Mouse (Mus musculus) limb, embryonic 10.5 days (tissue): ENCODE measurements at regions not wholly inside any gene's neighbourhood (a gene's known extent, or its start where the extent isn't known, plus 50 kb on each side); places are given as distances from the start of the nearest gene placed in this dataset.
A peak's percentile ranks its signal among the peaks of the same experiment; 100 is the strongest.

Source experiments
- DNase-seq: peaks from one replicate; pipeline ENCODE4 v3.0.0-alpha.2; 2017; ENCODE audit warnings: low spot score
- H3K27ac ChIP-seq: fragments of 300-500 bp; sonication (generic); 2 replicates; pipeline ENCODE4 v1.5.1; 2016; ENCODE audit warnings: mild to moderate bottlenecking
- H3K27me3 ChIP-seq: fragments of 300-500 bp; sonication (generic); 2 replicates; pipeline ENCODE4 v1.6.1; 2016; ENCODE audit warnings: low read depth, mild to moderate bottlenecking; ENCODE audit not compliant: poor library complexity, severe bottlenecking
- H3K36me3 ChIP-seq: fragments of 300-500 bp; sonication (generic); 2 replicates; pipeline ENCODE4 v1.6.1; 2016; ENCODE audit warnings: mild to moderate bottlenecking, moderate library complexity
- H3K4me1 ChIP-seq: fragments of 300-500 bp; sonication (generic); 2 replicates; pipeline ENCODE4 v1.6.1; 2016
- H3K4me3 ChIP-seq: fragments of 300-500 bp; sonication (generic); 2 replicates; pipeline ENCODE4 v1.5.1; 2016; ENCODE audit warnings: mild to moderate bottlenecking, moderate library complexity
- H3K9me3 ChIP-seq: fragments of 300-500 bp; sonication (generic); replicated peaks from 2 replicates; pipeline ENCODE4 v1.6.1; 2016; ENCODE audit warnings: mild to moderate bottlenecking
- WGBS: fragments of 180-500 bp; shearing (Covaris S2); methylation state at CpG from one replicate; pipeline ENCODE4 v1.1.7; 2016; 5-methylcytosine and 5-hydroxymethylcytosine counted together

- Histone ChIP-seq H3K36me3 (no peaks in the 10 kb centered on the region), H3K4me1 (peaks cover 69% of the 10 kb centered on the region), H3K27me3 (no peaks in the 10 kb centered on the region), H3K27ac (peak overlapping the region; percentile 88), H3K9me3 (no peaks in the 10 kb centered on the region), H3K4me3 (no peak overlapping the region)
- DNase-seq, result peak; percentile 57
- WGBS, result 49% methylated on average over 15 of the region's 15 CpGs
Measured at GRCm38 (mm10) chr5:149338016-149338696, 73.4 kb upstream of the Medag start.

DNA sequence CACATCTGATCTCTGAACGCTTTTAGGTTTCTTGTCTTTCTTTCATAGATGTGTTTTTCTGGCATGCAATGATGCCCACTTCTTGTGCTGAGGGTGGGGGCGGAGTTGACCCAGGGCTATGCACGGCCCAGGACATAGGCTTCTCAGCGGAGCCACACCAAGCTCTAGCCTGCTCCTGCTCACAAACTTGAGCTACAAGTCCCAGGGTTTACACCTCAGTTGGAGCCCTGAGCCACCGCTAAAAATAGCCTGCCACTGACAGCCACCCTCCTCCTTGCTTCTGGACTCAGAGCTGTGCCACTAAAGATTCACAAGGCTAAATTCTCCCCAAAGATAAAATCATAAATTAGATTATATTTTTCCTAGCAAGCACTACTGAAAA lies 72.9 kb upstream of the Medag start:
- WGBS, result 46% methylated on average over 5 of the region's 5 CpGs
- Histone ChIP-seq H3K27ac (peak overlapping the region; percentile 88), H3K4me3 (no peak overlapping the region), H3K27me3 (no peaks in the 10 kb centered on the region), H3K4me1 (peaks cover 68% of the 10 kb centered on the region), H3K36me3 (no peaks in the 10 kb centered on the region), H3K9me3 (no peaks in the 10 kb centered on the region)
- DNase-seq, result no peak

- H3K4me3 ChIP-seq, result no peak overlapping the region
- peaks cover 58% of the 10 kb centered on the region for H3K4me1 ChIP-seq
- 86% methylated on average over 7 of the region's 7 CpGs for WGBS
- DNase-seq, result no peak
- no peaks in the 10 kb centered on the region for H3K36me3 ChIP-seq
- no peaks in the 10 kb centered on the region for H3K27me3 ChIP-seq
- H3K27ac ChIP-seq, result no peak overlapping the region
- no peaks in the 10 kb centered on the region for H3K9me3 ChIP-seq
Measured at GRCm38 (mm10) chr5:149340361-149340760, 71.2 kb upstream of the Medag start.

DNA sequence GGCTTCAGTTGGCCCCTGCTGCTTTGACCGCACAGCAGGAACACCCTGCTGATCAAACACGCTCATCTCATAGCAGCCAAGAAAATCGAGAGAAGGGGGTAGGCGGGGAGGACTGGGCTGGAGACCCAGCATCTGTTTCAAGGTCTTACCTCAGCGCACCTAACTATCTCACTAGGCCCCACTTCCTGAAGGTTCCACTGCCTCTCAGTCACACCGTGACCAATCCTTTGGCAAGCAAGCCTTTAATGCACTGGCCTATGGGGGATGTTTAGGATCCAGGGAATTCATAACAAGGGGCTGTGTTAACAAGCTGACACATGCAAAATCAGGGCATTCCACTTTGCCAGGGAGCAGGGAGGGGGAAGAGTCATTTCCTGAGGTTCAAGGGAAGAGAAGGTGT lies 70.1 kb upstream of the Medag start:
- Histone ChIP-seq H3K4me3 (no peak overlapping the region), H3K36me3 (no peaks in the 10 kb centered on the region), H3K9me3 (no peaks in the 10 kb centered on the region), H3K27ac (peak overlapping the region; percentile 74), H3K4me1 (peaks cover 47% of the 10 kb centered on the region), H3K27me3 (no peaks in the 10 kb centered on the region)
- DNase-seq, result no peak
- 69% methylated on average over 6 of the region's 6 CpGs for WGBS

DNA sequence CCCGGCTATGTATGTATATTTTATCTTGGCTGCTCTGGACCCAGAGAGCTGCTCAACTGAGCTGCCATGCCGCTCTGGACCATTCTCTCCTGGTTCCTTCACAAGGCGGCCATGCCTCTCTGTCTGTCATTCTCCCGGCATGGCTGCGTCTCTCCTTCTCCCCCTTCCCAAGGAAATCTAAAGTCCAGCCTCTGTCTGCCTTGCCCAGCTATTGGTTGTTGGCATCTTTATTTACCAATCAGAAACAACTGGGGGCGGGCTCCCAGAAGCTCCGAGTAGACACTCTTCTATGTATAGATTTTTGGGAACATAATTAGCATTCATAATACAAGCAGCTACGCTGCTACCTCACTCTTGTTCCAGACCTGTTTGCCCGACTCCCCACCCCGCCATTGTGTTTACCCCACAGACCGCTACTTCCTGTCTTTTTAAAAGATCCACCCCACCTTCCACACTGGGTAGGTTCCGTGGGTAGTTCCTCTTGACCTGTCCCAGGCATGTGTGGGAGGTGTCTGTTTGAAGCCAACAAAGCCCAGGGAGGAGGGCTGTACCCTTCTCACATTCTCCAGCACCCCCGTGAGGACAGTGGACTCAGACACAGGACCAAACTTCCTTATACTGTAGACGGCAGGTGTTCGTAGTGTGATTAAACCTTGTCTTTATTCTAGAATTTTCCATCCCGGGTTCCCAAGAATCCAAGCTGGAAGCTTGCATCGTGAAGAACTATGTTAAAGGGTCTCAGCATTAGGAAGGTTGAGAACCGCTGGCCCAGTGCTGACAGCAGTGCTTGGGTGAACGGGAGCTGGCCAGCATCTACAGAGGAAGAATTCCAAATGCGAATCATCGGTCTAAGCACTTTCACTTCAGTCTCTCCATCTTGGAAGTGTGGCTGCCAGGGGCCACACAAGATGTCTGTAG lies 67.7 kb upstream of the Medag start:
- DNase-seq, result no peak
- Histone ChIP-seq H3K36me3 (no peaks in the 10 kb centered on the region), H3K27me3 (no peaks in the 10 kb centered on the region), H3K4me3 (no peak overlapping the region), H3K9me3 (no peaks in the 10 kb centered on the region), H3K4me1 (peaks cover 32% of the 10 kb centered on the region), H3K27ac (no peak overlapping the region)
- WGBS, result 90% methylated on average over 21 of the region's 21 CpGs

- no peak for DNase-seq
- peaks cover 31% of the 10 kb centered on the region for H3K4me1 ChIP-seq
- no peaks in the 10 kb centered on the region for H3K27me3 ChIP-seq
- H3K4me3 ChIP-seq, result no peak overlapping the region
- no peak overlapping the region for H3K27ac ChIP-seq
- 92% methylated on average over 4 of the region's 4 CpGs for WGBS
- no peaks in the 10 kb centered on the region for H3K9me3 ChIP-seq
- H3K36me3 ChIP-seq, result no peaks in the 10 kb centered on the region
Measured at GRCm38 (mm10) chr5:149344528-149344855, 67.1 kb upstream of the Medag start.

GRCm38 (mm10) chr5:149345161-149345560 lies 66.4 kb upstream of the Medag start:
- no peaks in the 10 kb centered on the region for H3K9me3 ChIP-seq
- 95% methylated on average over 6 of the region's 6 CpGs for WGBS

GRCm38 (mm10) chr5:149349685-149350084 lies 61.9 kb upstream of the Medag start:
- H3K27me3 ChIP-seq, result no peaks in the 10 kb centered on the region
- H3K4me3 ChIP-seq, result no peak overlapping the region
- H3K4me1 ChIP-seq, result peaks cover 40% of the 10 kb centered on the region
- WGBS, result 64% methylated on average over 8 of the region's 8 CpGs
- H3K27ac ChIP-seq, result no peak overlapping the region
- H3K9me3 ChIP-seq, result no peaks in the 10 kb centered on the region
- no peak for DNase-seq
- no peaks in the 10 kb centered on the region for H3K36me3 ChIP-seq

More at GRCm38 (mm10) chr5:149345161-149345560, 66.4 kb upstream of the Medag start:
- no peaks in the 10 kb centered on the region for H3K36me3 ChIP-seq
- H3K27ac ChIP-seq, result no peak overlapping the region
- DNase-seq, result no peak
- peaks cover 35% of the 10 kb centered on the region for H3K4me1 ChIP-seq
- no peaks in the 10 kb centered on the region for H3K27me3 ChIP-seq
- H3K4me3 ChIP-seq, result no peak overlapping the region

DNA sequence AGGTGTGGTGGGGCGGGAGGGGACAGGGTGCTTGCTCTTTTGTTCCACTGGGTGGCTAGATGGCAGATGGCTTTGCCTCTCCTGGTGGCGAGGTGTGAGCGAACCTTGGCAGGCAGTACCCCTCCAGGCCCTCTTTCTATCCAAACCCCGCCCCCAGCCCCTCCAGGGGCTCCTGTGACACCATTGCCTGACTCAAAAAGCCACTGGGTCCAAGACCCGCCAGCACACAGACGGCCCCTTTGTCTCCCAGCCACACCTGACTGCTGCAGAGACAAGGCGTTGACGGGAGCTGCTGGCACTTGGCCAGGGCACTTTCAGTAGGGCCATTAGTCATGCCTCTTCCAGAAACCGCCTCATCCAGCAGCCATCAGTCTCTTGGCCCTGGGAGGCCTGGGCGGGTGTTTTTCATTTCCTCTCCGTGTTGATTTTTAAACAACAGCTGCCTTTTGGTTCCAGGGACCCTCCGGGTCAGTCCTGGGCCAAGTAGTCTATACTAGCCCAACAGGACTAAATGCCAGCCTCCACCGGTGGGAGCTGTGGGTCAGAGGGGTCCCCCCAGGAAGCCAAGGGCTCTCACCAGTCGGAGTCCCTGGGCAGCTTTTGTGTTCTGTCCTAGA lies 58.4 kb upstream of the Medag start:
- DNase-seq, result peak; percentile 87
- Histone ChIP-seq H3K27ac (peak overlapping the region; percentile 85), H3K9me3 (no peaks in the 10 kb centered on the region), H3K4me3 (no peak overlapping the region; the same call in 1 of the 2 replicates), H3K27me3 (no peaks in the 10 kb centered on the region), H3K4me1 (peaks cover 36% of the 10 kb centered on the region), H3K36me3 (no peaks in the 10 kb centered on the region)
- 26% methylated on average over 14 of the region's 14 CpGs for whole genome bisulfite sequencing

GRCm38 (mm10) chr5:149354448-149355115 lies 57.0 kb upstream of the Medag start:
- 84% methylated on average over 4 of the region's 4 CpGs for WGBS
- Histone ChIP-seq H3K27ac (peak overlapping the region; percentile 85), H3K36me3 (no peaks in the 10 kb centered on the region)

GRCm38 (mm10) chr5:149355131-149355530 lies 56.4 kb upstream of the Medag start:
- peaks cover 27% of the 10 kb centered on the region for H3K4me1 ChIP-seq
- H3K36me3 ChIP-seq, result no peaks in the 10 kb centered on the region
- 0 out of 2 replicates have a peak, but pooled peaks cover 4% of the 10 kb centered on the region for H3K9me3 ChIP-seq
- no peak overlapping the region for H3K4me3 ChIP-seq
- H3K27me3 ChIP-seq, result no peaks in the 10 kb centered on the region
- 91% methylated on average over 7 of the region's 7 CpGs for WGBS
- DNase-seq, result no peak
- H3K27ac ChIP-seq, result peak overlapping the region; percentile 17; the same call in 1 of the 2 replicates

More at GRCm38 (mm10) chr5:149354448-149355115, 57.0 kb upstream of the Medag start:
- Histone ChIP-seq H3K9me3 (no peaks in the 10 kb centered on the region), H3K4me3 (no peak overlapping the region), H3K4me1 (peaks cover 30% of the 10 kb centered on the region), H3K27me3 (no peaks in the 10 kb centered on the region)
- no peak for DNase-seq

GRCm38 (mm10) chr5:149356970-149357369 lies 54.6 kb upstream of the Medag start:
- Histone ChIP-seq H3K9me3 (0 out of 2 replicates have a peak, but pooled peaks cover 5% of the 10 kb centered on the region), H3K4me1 (peaks cover 27% of the 10 kb centered on the region), H3K27ac (no peak overlapping the region), H3K36me3 (no peaks in the 10 kb centered on the region), H3K4me3 (no peak overlapping the region), H3K27me3 (no peaks in the 10 kb centered on the region)
- WGBS, result 89% methylated on average over 1 of the region's 1 CpGs
- no peak for DNase-seq
